Mouse (Mus musculus) skeletal muscle tissue, adult 2 months (tissue): Measurements from ENCODE around the gene Cep19.

Source experiments
- DNase-seq: peaks from one replicate; pipeline ENCODE4 v3.0.0-alpha.2; 2012; ENCODE audit warnings: low read depth, low spot score

The Cep19 gene

DNA sequence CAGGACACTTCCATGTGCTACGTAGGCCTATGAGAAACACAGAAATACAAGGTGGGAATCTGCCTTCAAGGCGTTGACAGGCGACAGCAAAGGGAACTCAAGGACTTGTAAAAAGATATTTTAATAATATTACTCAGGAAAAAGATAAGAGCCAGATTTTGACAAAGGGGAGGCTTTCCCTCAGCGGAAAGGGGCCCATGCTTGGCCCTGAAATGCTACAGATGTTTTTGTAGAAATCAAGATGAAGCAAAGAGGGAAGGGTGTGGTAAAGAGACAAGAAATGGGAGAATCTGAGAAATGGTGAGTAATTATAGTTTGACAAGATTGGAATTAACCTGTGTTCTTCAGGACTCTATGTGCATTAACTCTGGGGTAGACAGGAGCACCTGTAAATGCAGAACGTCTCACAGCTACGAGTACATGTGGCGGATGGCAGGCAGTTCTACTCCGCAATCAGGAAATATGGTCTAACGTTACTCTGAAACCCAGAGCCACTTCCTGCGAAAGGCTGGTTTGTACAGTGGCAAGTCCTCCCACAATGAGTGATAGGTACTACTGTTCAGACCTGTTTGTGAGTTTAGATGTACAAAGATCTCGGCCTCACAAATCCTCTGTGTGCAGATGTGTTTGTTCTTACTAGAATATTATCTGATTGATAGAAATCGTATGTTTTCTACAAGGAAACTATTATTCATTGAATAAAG, 7.9 kb downstream of the Cep19 start:
- no peak for DNase-seq

DNA sequence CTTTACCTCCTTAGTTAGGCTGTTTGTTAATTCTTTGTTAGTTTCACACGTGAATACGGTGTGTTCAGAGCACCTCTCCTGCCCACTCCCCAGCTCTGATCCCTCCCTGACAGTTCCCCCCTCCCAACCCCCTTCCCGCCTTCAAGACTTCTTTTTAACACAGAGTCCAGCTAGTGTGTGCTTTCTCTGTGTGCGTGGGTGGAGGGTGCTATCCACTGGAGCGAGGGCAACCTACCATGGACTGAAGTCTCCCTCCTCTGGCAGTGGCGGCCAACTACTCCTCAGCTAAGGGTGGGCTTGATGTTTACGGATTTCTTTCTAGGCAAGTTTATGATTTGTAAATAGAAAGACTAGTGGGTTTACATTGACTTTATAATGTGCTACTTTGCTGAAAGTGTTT, 8.6 kb downstream of the Cep19 start:
- DNase-seq = no peak

DNA sequence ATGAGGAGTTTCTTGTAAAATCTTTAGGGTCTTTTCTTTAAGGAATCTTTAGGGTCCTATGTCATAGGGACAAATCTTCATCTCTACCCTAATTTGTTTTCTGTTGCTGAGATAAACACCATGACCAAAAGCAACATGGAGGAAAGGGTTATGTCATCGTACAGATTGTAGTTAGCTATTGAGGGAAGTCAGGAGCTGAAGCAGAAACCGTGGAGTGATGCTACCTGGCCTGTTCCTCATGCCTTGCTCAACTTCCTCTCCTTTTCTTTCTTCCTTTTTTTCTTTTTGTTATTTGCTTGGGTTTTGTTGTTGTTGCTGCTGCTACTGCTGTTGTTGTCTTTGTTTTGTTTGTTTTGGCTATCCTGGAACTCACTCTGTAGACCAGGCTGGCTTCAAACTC, 9.0 kb downstream of the Cep19 start:
- DNase-seq = no peak

DNA sequence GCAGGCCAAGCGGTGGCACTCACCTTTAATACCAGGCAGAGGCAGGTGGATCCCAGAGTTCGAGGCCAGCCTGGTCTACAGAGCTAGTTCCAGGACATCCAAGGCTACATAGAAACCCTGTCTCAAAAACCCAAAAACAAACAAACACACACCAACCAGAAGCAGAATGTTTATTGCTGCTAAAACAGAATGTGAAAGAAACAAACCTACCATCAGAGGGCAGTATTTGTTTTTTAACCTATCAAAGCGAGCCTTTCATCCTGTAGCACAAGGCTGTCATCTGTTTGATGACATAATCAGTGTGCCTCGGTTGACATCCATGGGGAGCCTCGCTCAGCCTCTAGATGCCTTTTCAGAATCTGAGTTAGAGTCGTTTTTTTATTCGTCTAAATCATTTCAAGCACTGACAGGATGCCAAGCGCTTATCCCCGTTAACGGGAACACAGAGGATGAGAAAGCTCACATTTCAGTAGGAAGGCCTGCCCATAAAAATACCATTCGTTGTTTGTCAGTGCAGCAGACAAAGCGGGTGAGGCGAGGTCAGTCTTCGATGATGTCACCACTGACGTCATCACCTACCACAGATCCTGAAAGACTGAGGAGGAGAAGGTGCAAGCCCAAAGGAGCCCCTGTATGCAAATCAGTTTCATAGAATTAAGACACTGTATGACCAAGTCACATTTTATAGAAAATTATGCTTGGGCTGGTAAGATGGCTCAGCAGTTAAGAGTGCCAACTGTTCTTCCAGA, 11.5 kb downstream of the Cep19 start:
- DNase-seq = no peak

DNA sequence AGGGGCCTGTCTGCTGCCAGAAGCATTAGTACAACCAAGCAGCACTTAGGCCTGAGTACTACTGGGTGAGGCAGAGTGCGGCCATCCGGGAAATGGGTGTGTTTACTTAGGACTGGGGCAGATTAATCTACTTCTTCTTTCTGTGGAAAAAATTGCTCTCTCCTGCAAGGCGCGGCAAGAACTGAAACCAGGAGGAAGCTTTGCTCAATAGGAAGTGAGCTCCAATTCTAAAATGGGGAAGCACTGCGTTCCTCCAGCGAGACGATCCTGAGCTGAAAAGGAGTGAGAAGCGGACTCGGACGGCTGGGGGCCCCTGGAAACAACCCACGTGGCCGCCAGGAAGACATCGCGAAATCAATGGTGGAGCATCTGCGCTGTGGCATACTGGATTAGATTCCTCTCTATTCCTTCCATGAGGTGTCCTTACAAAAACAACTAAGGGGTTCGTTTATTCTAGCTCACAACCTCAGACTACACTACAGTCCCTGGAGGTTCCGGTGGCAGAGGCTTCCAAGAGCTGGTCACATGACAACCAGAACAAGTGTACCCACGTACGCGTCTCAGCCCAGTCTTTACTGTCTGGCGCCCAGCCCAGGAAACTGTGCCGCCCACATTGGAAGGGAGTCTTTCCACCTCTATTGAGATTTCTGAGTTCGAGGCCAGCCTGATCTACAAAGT, 14.1 kb downstream of the Cep19 start:
- peak; percentile 59 for DNase-seq

DNA sequence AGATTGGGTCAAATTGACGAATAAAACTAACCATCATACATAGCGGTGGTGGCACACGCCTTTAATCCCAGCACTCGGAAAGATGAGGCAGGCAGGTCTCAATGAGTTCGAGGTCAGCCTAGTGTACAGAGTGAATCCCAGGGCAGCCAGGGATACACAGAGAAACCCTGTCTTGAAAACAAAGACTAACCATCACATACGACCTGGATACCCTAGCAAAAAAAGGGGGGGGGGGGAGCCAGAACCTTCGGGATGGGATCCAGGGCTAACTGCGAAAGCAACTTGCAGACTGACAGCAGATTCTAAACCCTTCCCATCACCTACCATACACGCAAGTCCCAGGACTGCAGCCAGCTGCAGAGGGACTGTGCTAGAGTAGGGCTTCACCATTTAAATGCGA, 14.8 kb downstream of the Cep19 start:
- no peak for DNase-seq

DNA sequence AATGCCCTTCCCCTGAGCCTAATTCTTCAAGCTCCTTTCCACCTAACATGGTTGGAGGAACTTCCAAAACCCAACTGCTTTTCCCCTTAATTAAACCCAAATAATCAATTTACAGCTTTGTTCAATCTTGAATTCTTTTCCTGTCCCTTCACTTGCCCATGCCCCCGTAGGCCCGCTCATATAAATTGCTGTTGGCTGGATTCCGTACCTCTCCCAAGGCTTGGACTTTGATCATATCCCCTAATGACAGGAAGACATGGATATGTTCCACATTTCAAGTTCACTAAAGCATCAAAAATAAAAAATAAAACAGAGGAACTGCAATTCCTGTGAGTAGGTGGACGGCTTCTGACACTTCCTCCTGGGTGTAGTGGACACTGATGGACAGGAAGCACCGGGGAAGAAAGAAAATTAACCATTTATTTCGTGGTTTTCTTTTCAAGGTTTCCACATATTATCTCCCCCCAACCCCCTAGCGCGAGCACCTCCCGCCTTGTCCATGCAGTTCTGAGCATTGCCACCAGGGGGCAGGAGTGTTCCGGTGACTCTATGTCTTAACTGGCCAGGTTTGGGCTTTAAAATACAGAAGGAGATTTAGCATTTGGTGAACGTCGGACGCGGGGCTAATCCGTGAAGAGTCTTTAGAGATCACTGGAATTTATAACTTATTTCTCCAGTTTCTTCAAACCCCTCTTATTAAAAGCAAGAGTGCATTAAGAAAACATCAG, 15.5 kb downstream of the Cep19 start:
- peak; percentile 55 for DNase-seq

DNA sequence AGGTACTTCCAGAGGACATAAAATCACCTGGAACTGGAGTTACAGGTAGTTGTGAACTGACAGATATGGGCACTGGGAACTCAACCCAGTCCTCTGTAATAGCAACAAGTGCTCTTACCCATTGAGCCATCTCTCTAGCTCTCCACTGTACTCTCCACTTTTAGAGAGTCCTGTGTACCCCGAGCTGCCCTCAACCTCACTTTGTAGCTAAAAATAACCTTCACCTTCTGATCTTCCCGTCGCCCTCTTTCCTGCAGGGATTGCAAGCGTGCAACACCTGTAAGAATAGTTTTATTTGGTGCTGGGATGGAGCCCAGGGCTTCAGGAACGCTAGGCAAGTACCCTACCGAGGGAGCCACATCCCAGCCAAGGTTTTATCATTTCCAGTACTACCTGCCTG, 16.2 kb downstream of the Cep19 start:
- DNase-seq = no peak

DNA sequence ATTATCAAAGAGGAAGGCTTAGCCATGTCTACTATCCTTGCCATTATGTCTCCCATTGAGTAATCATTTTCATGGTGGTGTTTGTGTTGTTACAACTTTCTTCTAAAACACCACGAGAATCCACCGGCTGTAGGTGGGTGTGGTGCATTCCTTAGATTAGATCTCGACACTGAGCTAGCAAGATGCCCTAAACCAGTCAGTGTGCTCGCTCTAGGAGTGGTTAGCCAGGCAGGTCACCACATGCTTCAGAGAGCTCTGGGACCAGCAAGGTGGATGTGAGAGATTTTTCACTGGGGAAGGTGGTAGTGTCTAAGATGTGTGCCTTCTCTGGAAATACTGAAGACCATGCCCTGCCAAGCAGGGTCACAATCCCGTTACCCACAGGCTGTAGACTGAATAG, 16.6 kb downstream of the Cep19 start:
- DNase-seq = no peak

DNA sequence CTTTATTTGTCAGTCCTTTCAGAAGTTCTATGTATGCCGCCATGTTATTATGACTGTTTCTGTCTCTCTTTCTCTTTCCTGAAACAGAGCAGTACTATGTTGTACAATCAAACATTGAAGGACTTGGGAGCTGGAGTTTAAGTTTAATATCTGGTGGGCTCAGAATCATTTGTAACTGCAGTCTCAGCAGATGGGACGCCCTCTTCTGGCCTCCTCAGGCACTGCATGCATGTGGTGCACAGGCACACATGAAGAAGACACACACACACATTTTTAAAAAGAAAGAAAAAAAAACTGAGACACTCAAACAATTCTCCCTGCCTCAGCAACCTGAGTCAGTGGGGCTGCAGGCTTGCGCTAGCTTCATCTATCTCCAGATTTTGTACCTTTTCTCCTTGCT, 20.9 kb downstream of the Cep19 start:
- DNase-seq = no peak

DNA sequence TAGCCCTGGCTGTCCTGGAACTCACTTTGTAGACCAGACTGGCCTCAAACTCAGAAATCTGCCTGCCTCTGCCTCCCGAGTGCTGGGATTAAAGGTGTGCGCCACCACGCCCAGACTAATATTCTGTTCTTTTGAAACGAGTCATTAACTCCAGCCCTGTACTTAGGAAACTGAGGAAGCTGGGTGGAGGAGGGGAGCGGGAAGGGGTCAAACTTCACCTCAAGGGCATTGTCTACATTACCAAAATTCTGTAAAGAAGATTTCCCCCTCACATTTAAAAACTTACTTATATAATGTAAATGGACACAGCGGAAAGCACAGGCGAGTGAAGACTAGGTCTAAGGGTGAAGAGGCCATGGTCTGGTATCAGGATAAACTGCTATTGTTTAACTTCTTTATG, 24.4 kb downstream of the Cep19 start:
- DNase-seq = no peak

DNA sequence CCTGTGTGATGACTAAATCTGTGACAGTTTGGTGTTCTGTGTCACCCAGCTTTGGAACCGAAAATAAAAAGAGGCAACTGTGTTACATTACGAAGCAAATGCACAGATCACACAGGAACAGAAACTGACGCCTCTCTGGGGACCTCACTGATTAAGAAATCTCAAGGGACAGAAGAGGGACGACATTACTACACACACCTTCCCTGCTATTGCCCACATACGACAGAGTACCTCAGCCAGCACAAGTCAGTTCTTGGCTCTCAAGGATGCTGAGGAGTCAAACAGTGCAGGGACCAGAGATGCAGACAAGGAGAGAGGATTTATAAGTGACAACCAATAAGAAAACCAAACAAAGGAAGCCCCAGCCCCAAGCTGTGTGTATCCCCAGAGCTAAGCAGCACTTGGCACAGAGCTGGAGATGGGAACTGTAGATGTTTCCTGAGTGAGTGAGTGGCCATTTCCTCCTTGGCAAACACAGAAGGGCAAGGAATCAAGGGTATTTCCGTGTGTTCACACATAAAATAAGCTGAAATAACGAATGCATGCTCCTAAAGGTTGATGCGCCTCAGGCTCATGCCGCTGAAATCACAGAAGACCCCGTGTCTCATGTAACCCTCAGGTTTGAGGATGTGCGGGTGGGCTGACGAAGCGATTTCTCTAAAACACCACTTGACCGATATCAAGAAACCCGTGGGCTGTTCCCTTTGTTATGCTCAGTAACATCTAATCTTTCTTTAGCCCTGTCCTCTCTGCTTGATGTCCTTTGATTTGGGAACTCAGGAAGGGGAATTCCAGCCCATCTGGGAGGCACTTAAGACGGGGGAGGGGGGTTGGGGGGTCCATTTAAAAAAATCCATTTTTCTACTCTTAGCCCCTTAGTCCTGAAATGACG, 25.1 kb downstream of the Cep19 start:
- no peak for DNase-seq

DNA sequence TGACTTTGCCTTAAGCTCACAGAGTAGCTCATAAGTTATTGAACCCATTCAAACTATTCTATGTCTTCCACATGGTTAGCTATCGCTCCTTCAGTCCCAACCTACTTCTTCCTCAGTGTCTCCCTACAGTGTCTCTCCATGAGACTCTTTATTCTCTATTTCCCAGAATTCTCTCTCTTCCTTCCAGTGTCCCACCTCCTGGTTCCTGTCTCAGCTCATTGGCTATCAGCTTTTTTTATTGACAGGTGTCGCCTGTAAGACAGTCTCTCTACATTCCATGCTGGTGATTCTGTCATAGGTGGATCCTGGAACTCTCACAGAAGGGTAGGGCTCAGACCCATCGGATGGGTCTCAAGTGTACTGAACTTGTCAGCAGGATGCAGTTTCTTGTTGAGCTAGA, 25.8 kb downstream of the Cep19 start:
- DNase-seq = no peak

DNA sequence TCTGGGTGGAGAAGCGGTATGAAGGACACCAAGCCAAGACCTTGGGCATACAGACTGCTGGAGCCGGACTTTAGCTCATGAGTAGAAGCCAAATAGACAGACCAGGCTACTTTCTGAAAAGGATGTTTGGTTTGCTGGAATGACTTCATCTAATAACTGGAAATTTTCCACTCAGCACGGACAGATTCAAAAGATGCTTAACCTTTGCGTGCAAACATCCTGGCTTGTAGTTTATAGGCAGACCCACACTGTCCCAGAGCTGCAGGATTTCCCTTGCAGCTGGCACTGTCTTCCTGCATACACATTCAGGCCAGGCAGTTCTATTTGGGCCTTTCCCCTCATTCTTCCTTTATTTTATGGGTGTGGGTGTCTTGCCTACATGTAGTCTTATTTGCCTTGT, 27.4 kb downstream of the Cep19 start:
- no peak for DNase-seq

DNA sequence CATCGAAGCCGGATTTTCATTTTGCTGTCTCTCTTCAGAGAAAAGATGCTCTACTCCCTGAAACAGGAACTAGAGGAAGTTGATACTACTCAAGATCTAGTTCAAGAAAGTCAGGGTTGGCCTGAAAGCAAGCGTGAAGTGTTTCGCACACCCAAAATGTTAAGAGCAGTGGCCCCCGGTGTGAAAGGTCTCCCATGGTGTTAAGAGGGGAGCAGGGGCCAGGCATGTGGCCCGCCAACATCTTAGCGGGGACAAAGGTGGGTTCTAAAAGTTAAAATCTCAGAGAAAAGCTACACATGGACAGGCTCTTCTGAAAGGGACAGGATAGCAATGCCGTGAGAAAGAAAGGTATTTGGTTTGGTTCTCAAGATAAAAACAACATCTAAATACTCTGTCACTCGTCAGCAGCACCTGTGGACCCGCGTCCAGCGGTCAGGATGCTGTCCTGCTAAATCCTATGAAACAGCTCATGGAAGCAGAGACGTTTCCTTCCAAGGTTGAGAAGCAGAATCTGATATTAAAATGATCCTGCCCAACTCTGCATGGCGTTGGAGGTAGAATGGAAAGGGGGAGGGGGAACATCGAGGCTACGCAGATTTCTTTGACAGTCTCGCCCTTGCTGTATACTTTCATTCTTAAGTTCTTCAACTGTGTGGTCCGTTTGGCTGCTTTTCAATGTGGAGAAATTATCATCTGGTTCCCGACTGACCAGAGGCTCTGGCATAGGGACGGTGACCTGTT, 30.0 kb downstream of the Cep19 start:
- no peak for DNase-seq

DNA sequence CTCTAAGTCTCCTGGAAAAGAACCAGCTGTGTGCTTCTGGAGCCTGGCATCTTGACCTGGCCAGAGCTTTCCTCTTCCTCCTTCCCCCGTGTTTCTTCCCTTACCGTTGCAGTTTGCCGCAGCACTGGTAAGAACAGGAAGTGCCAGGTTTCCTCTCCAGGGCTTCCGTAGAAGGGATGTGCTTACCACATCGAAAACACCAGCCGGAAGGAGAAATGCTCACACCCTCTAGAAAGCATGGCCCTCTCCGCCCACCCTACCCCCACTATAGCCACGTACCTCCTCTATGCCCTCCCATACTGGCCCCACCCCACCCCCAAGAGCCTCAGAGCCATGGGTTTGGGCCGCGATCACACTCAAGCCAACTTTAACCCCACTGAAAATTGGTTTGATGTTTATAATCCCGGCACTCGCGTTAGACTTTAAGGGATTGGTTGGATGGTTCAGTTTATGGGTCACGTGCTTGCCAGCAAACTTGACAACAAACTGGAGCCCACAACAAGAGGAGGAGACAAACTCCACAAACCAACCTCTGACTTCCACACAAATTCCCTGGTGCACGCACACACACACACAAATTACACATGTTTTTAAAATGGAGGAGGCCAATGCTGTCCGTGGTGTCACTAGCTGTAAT, 30.7 kb downstream of the Cep19 start:
- peak; percentile 57 for DNase-seq

DNA sequence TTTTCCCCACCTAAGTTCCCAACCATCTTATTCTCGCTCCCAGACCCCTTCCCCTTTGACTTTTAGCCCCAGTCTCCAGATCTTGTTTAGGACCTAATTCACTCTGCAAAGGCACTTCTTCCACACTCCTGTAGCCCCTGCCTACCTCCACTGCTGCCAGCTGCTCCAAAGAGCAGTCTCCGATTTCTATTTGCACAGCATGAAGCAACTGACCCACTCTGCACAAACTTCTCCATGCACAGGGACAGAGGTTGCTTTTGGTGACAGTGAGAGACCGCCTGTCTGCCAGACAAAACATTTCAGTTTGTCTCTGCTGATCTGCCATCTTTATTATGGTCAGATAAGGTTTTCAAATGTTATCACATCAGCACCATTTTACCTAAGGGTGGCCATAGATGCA, 33.5 kb downstream of the Cep19 start:
- DNase-seq = no peak

DNA sequence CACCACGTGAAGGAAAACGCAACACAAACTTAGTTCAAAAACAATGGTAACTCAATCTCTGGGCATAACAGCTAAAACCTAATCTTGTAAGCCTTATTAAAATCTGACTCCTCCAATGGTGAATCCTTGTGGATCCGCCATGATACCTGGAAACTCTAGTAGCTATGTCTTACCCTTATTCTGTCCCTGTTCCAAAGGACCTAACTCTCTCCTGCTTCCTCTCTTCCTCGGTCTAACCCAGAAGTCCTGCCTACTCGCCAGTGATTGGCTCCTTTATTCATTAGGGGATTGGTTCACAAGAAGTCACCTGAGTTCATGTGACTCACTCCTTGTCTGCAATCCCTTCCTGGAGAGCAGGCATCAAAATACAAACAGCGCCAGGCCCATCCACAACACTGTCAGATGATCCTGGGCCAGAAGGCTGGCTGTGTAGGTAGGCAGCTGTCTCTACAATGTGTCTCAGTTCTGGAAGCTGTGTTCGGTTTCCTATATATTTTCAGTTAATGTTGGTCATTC, 36.3 kb downstream of the Cep19 start:
- DNase-seq = no peak

DNA sequence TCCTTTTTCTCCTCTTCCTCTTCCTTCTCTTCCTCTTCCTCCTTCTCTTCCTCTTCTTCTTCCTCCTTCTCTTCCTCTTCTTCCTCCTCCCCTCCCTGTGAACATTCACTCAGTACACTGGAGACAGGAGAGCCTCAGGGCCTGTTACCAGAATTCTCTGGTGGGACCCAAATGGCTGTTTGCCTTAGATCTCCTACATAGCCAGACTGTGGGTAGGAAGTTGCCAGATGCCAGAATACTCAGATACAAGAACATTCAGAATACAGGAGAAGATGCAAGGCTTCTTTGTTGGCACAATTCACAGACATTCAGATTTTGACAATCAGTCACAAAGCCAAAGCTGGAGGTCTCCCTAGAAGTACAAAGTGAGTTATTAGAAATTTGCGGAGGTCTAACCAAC, 39.4 kb downstream of the Cep19 start:
- no peak for DNase-seq

DNA sequence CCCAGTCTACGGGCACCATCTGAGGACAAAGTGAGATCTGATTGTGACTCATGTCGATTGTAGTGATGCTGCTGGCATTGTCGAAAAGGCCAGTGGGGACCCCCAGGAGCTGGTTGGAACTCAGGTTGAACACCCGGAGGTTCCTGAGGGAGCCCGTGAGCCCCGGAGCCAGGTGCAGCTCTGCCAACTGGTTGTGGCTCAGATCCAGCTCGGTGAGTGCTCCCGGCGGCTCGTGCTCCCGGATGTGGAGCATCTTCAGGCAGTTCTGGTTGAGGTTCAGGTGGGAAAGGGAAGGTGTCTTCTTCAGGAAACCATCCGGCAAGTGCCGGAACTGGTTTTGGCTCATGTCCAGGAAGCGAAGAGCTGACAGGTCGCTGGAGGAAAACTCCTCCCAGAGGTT, 44.2 kb downstream of the Cep19 start:
- DNase-seq = no peak
